Mouse (Mus musculus): ENCODE results near the gene Patl1. TPM values are rescaled to one million over a fixed set of nuclear protein-coding genes. Genes with fewer than 3 reads are reported as not detected.
"Not testable (repeated sequence)": the region's sequence is repeated elsewhere in the genome, so short reads cannot be mapped to it uniquely, and the experiment has no call there.

Gene Patl1
- 10 to 100 TPM; 18.5 to 19.6 TPM for total RNA-seq (2021)

DNA sequence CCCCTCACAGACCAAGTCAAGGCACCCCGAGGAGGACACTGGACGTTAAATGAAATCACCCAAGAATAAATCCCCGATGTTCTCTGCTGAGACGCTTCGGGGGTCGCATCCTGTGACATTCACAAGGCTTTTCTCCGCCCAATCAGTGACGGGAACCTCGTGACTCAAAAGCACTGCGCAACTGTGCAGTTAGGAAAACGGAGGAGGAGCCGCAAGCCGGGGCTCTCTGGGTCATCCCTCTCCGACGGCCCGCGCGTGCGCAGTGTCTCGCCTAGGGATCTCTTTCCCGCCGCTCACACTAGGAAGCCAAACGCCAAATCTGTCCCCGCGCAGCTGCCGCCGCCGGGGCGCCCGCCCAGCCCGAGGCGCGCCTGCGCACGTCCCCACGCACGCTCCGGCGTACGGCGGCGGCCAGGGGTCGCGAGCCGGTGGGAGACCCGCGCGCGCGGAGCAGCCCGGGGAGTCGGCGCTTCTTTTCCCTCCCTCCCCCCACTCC lies at the start of gene Patl1:
Patl1 (plus strand) TSS at position 363 of the 496 bp plus-strand sequence.
- intact Hi-C loops (cut with DNase I): loop anchor here (2.0 to 5.0 kb wide), 3 partner anchors 53 to 135 kb away; partner anchors contain the start of genes Osbp and Stx3
- DNase-seq (ENCODE audit: low spot score in 2 of 2): peak; percentile 99

DNA sequence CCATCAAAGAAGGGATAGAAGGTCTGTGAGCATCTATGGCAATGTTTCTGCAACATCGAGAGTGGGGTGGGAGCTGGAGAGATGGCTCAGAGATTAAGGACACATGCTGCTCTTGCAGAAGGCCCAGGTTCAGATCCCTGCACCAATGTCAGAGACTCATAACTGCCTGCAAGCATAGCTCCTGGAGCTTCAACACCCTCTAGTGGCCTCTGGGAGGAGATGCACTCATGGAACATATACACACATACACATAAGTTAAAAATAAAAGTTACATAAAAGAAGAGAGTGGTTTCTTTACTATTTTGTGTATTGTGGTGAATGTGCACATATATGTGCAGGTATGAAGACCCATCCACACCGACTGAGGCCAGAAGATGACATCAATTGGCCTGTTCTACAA lies 44.4 kb upstream of the Patl1 start:
- intact Hi-C loops (cut with DNase I): no loop called here
- no peak for DNase-seq (ENCODE audit: low spot score in 2 of 2)

DNA sequence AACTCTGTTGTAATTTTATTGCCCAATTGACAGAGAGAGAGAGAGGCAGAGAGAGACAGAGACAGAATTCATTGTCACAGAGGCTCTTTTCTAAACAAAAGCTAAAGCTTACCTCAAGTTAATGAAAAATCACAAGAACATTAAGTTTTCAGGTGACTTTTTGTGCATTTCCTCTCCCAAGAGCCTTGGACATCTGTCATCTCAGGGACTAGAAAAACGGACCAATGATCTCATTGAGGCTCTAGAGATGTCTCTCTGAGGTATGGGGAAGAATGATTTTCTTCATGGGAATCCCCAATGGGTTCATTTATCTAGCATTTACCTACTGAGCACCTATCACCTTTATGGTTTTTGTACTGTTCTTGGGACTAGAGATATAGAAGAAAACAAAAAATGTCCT lies 37.2 kb upstream of the Patl1 start, which contains the start of gene Olfr1419:
Olfr1419 (minus strand) TSS at position 101 of the 400 bp plus-strand sequence.
- no peak for DNase-seq (ENCODE audit: low spot score in 2 of 2)
- intact Hi-C loops (cut with DNase I): no loop called here

DNA sequence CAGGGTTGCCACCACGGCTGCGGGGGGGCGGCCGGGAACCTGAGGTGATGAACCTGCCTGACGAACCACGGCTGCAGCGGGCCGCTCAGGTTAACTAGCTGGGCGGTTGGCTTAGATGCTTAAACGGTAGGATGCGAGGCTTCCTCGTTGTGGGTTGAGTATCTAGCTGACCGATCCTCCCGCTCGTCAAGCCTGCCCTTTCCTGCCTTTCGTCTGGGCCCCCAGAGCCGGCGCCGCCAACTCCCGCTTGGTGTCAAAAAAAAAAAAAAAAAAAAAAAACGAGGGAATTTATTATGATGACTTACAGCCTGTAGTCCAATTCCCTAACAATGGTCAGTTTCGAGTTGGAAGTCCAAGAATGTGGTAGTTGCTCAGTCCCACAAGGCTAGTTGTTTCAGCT lies 33.8 kb upstream of the Patl1 start:
- intact Hi-C loops (cut with DNase I); DNase-seq (ENCODE audit: low spot score in 2 of 2): not testable (repeated sequence)

DNA sequence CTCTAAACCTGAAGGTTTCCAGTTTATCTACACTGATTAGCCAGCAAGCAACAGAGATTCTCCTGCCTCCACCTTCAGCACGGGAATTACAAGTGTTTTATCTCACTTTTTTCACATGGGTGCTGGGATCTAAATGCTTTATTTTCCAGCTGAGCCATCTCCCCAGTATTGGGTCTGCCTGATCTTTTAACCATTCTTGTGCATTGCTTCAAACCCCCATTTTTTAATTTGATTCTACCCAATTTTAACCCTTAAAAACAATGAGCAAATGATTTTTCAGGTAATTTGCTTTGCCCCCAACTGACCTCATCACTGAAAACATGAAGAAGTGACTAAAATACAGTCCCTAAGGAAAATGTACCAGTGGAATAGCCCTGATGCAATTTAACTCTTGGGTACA lies 25.9 kb upstream of the Patl1 start, which contains the start of gene Olfr1420:
Olfr1420 (plus strand) TSS at position 301 of the 400 bp plus-strand sequence.
- intact Hi-C loops (cut with DNase I): no loop called here
- no peak for DNase-seq (ENCODE audit: low spot score in 2 of 2)

DNA sequence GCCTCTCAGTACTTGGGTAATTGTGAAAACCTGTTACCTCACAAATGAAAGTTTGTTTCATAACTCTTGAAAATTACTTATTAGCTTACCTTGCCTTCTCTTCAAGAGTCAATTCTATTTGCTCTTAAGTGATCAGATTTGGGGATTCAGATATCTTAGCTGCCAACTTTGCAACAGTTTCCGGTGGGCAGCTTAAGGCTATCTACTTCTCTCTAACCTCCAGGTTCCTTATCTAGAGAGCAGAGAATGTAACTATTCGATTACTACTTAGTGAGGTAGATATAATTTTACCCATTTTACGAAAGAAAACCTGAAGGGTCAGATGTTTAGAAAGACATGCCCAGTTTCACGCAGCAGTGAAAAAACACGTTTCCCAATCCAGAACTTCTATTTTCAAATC lies 1.2 kb upstream of the Patl1 start:
- DNase-seq (ENCODE audit: low spot score in 2 of 2): no peak
- intact Hi-C loops (cut with DNase I): loop anchor here (5.0 kb wide), 2 partner anchors 94 to 134 kb away; partner anchors contain the start of gene Stx3

DNA sequence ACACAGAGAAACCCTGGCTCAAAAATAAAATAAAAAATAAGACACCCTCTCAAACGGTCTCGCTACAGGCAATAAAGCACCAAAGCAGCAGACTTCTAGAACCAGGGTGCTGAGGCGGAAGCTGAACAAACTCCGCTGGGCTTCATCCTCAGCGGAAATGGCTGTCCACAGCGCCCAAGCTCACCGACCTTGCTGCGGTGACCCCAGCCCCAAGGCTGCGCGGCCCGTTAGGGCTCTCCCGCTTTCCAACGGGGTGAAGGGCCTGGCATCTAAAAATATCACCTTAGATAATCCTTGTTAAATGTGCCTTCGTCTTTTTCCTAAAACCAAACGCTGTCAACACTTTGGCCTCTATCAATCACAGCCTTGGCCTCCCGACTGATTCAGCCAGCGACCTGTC lies 596 bp upstream of the Patl1 start:
- intact Hi-C loops (cut with DNase I): loop anchor here (2.0 to 5.0 kb wide), 3 partner anchors 53 to 134 kb away; partner anchors contain the start of genes Osbp and Stx3
- no peak for DNase-seq (ENCODE audit: low spot score in 2 of 2)

DNA sequence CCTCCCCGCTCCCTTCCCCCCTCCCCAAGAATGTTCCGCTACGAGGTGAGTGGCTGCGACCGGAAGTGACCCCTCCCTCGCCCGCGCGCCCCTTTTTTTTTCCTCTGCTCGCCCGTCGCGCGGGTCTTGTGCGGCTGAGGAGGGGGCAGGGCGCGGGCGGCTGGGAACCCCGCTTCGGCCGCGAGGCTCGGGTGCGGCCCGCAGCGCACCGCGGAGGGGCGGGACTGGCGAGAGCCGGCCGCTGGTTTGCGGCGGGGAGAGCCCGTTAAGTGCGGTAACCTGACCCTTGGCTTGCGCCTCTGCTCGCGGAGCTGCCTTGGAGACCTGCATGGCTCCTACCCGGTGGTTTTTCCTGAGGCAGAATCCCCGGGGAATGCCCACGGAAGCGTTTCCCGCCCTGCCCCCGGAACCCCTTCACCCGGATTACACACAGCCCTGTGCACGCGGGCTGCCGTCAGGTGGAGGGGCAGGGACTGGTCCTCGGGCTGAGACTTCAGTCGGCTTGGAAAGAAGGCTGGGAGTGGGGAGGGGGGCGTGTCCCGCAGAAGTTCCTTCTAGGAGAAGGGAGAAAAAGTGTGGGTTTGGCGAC lies 428 bp downstream of the Patl1 start:
- no peak for DNase-seq (ENCODE audit: low spot score in 2 of 2)
- intact Hi-C loops (cut with DNase I): loop anchor here (2.0 to 5.0 kb wide), 3 partner anchors 52 to 135 kb away; partner anchors contain the start of genes Osbp and Stx3

DNA sequence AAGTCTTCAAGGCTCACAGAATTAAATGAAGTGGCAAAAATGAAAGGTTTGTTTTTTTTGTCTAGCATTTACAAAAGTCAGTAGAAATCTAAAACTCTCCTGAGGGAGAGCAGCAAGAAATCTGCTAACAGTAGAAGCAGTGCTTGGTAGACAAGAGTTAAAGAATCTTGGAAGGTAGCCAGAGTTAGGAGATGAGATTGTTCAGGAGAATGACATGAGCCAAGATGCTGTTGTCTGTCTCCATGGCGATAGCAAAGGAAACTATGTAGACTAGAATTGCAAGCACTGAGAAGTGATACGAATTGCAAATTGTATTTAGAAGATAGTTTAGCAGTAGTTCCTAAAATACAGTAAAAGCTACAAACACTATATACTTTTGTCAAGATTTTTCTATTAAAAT lies 3.6 kb downstream of the Patl1 start:
- intact Hi-C loops (cut with DNase I): no loop called here
- no peak for DNase-seq (ENCODE audit: low spot score in 2 of 2)

DNA sequence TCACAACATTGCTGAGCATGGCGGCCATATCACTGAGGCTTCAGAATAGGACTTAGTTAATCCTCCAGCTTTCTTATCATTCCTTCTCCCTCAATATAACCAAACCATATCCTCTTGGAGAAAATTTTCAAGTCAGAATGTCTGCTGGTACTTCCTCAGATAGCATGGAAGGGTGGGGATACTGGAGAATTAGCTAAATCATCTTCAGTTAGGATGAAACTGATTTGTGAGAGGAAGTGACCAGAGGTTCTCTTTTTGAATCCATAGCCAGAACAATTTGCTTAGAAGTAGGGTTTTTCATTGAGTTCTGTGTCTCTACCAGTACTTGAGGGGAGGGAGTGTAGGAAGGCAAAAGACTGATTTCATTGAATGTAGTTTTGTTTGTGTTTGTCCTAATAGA lies 9.9 kb downstream of the Patl1 start:
- intact Hi-C loops (cut with DNase I): loop anchor here (5.0 kb wide), 1 partner anchor 70 kb away; no protein-coding TSS in a partner anchor

DNA sequence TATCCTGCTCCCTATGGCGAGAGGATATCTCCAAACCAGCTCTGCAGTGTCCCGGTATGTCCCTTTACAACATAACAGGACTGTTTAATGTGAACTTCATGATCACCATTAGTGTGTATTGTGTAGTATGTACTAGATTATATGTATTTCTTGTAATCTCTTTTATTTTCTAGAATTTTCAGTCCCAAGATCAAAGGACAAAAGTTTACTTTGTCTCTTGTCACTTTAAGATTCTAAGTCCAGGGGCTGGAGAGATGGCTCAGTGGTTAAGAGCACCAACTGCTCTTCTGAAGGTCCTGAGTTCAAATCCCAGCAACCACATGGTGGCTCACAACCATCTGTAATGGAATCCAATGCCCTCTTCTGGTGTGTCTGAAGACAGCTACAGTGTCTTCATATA lies 10.3 kb downstream of the Patl1 start:
- not testable (repeated sequence) for DNase-seq (ENCODE audit: low spot score in 2 of 2)
- intact Hi-C loops (cut with DNase I): loop anchor here (5.0 kb wide), 1 partner anchor 70 kb away; no protein-coding TSS in a partner anchor

More for the DNA sequence above, 9.9 kb downstream of the Patl1 start:
- no peak for DNase-seq (ENCODE audit: low spot score in 2 of 2)

DNA sequence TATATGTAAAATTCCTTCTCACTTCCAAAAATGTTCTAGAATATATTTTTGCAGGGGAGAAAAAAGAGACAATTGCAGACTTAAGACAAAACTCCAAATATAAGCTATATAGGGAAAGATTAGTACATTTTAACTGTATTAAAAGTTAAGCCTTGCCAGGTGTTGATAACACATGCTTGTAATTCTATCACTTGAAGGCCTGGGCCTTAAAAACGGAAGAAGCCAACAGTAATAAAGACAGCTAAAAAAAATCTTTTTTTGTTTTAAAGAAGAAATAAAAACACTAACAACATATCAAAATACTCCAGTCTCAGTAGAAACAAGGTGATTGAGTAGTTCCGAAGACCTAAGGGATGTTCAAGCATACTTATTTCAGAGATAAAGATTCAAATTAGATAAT lies 14.2 kb downstream of the Patl1 start:
- DNase-seq (ENCODE audit: low spot score in 2 of 2): no peak
- intact Hi-C loops (cut with DNase I): no loop called here

DNA sequence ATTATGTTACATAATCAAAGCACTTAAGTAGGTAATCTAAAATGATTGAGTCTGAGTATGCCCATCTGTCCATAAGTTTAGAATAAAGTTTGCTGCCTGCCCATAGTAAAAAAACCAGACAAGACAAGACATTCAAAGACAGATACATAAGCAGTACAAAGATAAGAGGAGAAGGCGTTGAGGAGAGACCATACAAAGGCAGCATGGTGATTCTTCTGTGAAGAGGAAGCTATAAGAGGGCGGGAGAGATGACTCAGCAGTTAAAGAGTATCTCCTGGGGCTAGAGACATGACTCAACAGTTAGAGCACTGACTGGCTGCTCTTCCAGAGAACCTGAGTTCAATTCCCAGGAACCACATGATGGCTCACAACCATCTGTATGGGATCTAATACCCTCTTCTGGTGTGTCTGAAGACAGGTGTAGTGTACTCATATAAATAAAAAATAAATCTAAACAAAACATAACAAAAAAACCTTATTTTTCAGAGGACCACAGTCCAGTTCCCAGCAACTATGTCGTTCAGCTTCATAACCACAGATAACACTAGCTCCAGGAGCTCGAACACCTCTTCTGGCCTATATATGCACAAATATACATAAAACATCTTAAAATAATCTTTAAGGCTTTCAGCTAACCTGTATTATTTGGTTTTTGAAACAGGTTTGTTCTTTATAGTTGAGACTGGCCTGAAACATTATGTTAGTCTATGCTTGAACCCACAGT lies 16.0 kb downstream of the Patl1 start:
- DNase-seq (ENCODE audit: low spot score in 2 of 2): no peak
- intact Hi-C loops (cut with DNase I): no loop called here

DNA sequence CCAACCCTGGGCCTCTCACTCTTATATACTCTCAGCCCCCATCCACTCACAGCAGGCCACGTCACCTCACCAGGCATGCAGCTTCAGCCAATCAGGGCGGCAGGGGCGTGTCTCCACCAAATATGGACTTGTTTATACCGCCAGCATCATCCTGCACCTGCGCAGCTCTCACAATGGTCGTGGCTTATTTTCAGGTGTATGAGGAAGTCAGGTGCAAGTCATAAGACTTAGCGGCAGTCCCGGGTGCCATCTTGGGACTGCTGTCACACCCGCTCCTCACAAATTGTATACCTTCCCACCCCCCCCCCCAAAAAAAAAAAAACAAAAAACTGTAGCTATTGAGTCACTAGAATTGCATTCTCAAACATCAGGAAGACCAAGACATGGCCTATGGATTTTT lies 34.3 kb downstream of the Patl1 start:
- intact Hi-C loops (cut with DNase I); DNase-seq (ENCODE audit: low spot score in 2 of 2): not testable (repeated sequence)

DNA sequence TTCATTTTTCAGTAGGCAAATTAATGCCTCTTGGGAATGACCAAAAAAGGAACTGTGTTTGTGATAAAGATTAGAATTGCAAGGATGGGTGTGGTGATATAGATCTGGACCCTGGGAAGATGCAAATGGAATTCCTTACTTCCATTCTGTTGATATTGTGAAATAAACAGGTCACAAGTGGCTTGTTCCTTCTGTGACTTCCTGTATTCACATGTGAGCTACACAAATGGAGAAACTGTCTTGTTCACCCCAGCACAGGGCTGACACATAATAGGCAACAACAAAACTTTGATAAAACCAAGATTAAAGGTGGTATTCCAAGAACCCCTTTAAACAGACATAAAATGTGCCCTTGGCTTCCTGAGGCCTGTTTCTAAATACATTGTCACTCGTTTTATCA lies 37.7 kb downstream of the Patl1 start:
- intact Hi-C loops (cut with DNase I): no loop called here
- no peak for DNase-seq (ENCODE audit: low spot score in 2 of 2)

DNA sequence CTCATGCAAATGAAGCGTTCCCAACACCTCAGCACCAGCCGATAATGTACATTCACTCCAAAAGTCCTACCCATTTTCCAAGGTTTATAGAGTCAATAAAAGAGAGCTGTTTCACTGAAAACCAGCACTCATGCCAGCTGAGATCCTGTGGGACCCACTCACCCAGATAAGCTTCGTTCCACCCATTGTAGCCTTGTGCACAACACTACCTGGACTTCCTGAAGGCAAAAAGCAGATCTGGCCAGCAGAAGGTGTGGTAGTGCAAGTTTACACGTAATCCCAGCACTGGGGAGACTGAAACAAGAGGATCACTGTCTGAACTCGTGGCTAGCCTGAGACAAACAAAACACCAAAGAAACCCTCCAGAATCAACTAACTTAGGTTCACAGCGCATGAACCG lies 38.5 kb downstream of the Patl1 start:
- intact Hi-C loops (cut with DNase I): no loop called here

DNA sequence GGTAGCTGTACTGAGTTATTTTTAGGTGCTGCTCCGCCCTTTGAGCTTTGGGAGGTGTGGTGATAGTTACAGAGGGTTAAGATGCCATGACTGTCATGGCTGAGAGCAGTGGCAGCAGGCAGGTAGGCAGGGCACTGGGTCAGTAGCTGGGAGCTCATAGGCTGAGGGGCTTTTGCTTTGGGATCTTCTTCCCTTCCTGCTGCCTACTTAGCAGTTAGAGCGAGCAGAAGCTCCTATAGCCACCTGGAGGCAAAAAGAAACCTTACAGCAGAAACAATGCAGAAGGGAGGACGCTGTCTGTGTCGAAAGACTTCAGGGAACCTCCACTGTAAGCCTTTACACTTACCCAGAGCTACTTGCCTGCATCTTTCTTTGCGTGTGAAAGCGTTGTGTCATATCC lies 42.0 kb downstream of the Patl1 start:
- no peak for DNase-seq (ENCODE audit: low spot score in 2 of 2)
- intact Hi-C loops (cut with DNase I): no loop called here

More for the DNA sequence above, 38.5 kb downstream of the Patl1 start:
- DNase-seq (ENCODE audit: low spot score in 2 of 2): no peak

DNA sequence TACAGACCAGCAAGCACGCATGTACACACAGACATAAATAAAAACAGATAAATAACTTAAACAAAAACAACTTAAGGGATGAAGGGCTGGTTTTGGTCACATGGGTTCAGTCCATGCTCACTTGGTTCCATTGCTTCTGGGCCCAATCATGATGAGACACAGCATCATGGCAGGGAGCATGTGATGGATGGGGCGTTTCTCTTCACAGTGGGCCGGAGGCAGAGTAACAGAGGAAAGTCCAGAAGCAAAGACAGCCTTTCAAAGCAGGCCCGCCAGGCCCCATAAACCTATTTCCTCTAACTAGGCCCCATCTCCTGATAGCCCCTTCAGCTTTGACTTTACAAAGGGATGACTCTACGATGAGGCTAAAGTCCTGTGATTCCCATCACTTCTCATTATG lies 44.4 kb downstream of the Patl1 start:
- intact Hi-C loops (cut with DNase I): no loop called here
- no peak for DNase-seq (ENCODE audit: low spot score in 2 of 2)

DNA sequence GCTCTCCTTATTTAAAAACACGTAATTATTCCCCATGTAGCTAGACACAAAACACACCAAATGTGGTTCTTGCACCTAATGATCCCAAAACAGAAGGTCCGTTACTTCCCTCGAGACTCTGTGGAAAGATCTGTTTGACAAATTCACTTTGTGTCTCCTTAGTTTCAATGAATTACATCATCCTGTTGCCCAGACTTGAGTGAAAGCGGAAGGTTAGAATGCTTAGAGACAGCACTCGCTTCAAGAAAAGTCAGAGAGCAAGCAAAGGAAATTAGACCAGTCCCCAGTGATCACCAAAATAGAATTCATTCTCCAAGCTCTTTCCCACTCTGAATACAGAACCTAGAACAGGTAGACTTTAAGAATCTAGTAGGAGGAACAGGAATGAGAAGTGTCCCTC lies 45.2 kb downstream of the Patl1 start:
- DNase-seq (ENCODE audit: low spot score in 2 of 2): no peak
- intact Hi-C loops (cut with DNase I): no loop called here

DNA sequence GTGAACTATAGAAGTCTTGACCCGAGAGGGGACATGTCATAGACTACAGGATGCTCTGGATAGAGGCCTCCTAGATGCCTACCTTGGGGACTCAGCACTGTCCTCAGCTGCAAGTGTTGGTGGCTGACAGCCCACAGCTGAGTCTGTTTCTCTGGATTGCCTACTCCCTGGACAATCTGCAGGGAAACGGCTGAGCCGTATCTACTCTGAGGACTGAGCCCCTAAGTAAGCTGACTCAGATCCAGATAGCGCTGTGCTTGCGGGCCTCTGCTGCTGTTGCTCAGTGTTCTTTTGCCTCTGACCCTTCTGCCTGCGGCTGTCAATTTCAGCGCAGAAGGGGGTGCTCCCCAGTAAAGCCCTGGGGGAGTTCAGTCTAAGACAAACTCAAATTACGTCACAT lies 45.6 kb downstream of the Patl1 start:
- intact Hi-C loops (cut with DNase I): no loop called here
- no peak for DNase-seq (ENCODE audit: low spot score in 2 of 2)

DNA sequence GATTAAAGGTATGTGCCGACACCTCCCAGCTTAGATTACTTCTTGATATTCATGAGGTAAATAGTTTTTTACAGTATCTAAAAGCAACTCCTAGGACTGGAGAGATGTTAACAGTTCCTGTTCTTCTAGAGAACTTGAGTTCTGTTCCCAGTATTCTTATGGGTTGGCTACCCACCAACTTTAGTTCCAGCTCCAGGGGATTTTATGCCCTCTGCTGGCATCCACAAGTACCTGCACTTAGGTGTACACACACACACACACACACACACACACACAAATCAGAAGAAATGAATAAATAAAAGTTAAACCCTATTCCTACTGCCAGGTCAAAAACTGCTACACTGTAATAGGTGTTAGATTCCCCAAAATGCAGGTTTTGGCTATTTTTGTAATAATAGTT lies 52.1 kb downstream of the Patl1 start:
- no peak for DNase-seq (ENCODE audit: low spot score in 2 of 2)
- intact Hi-C loops (cut with DNase I): loop anchor here (2.0 kb wide), 1 partner anchor 51 kb away; the partner anchor contains the start of gene Patl1
